Mouse (Mus musculus) adrenal gland (tissue): ENCODE measurements at regions not wholly inside any gene's neighbourhood (a gene's known extent, or its start where the extent isn't known, plus 50 kb on each side); places are given as distances from the start of the nearest gene placed in this dataset.
"Not testable (repeated sequence)": the region's sequence is repeated elsewhere in the genome, so short reads cannot be mapped to it uniquely, and the experiment has no call there.

Experiments
- intact Hi-C: fragments of 180-260 bp; cut with DNase I; formaldehyde crosslinking; loops from one replicate; pipeline ENCODE4 v1.15.1; 2025

- intact Hi-C loops = not testable (repeated sequence)
Observed at GRCm38 (mm10) chr13:50906431-50906830, 194.2 kb upstream of the Spin1 start.

- intact Hi-C loops = no loop called here
Observed at GRCm38 (mm10) chr13:50906910-50907309, 193.8 kb upstream of the Spin1 start.

- intact Hi-C loops = not testable (repeated sequence)
Observed at GRCm38 (mm10) chr13:50912776-50913175, 187.9 kb upstream of the Spin1 start.

- intact Hi-C loops = not testable (repeated sequence)
Observed at GRCm38 (mm10) chr13:50934017-50934416, 166.7 kb upstream of the Spin1 start.

GRCm38 (mm10) chr13:50942561-50942960, 158.1 kb upstream of the Spin1 start:
- intact Hi-C loops = no loop called here

GRCm38 (mm10) chr13:50949545-50950226, 151.0 kb upstream of the Spin1 start:
- intact Hi-C loops = loop anchor here (2.0 to 5.0 kb wide), 4 partner anchors 153 to 668 kb away; partner anchors contain the start of gene Spin1

GRCm38 (mm10) chr13:50954671-50955070, 146.0 kb upstream of the Spin1 start:
- intact Hi-C loops = loop anchor here (5.0 kb wide), 1 partner anchor 238 kb away; no protein-coding TSS in a partner anchor

GRCm38 (mm10) chr13:50958051-50958883, 142.4 kb upstream of the Spin1 start:
- intact Hi-C loops = no loop called here

GRCm38 (mm10) chr13:50960909-50961308, 139.8 kb upstream of the Spin1 start:
- intact Hi-C loops = no loop called here

- intact Hi-C loops = no loop called here
Observed at GRCm38 (mm10) chr13:50964070-50964469, 136.6 kb upstream of the Spin1 start.

- intact Hi-C loops = loop anchor here (5.0 kb wide), 1 partner anchor 132 kb away; no protein-coding TSS in a partner anchor
Observed at GRCm38 (mm10) chr13:50965041-50965440, 135.6 kb upstream of the Spin1 start.

GRCm38 (mm10) chr13:50965678-50966077, 135.0 kb upstream of the Spin1 start:
- intact Hi-C loops = loop anchor here (5.0 kb wide), 1 partner anchor 132 kb away; no protein-coding TSS in a partner anchor

- intact Hi-C loops = loop anchor here (5.0 kb wide), 1 partner anchor 130 kb away; no protein-coding TSS in a partner anchor
Observed at GRCm38 (mm10) chr13:50966826-50967225, 133.9 kb upstream of the Spin1 start.

GRCm38 (mm10) chr13:50973379-50973778, 127.3 kb upstream of the Spin1 start:
- intact Hi-C loops = no loop called here

- intact Hi-C loops = no loop called here
Observed at GRCm38 (mm10) chr13:50975306-50975920, 125.3 kb upstream of the Spin1 start.

- intact Hi-C loops = no loop called here
Observed at GRCm38 (mm10) chr13:50982005-50982404, 118.7 kb upstream of the Spin1 start.

- intact Hi-C loops = no loop called here
Observed at GRCm38 (mm10) chr13:50982990-50983389, 117.7 kb upstream of the Spin1 start.

GRCm38 (mm10) chr13:50991726-50992432, 108.8 kb upstream of the Spin1 start:
- intact Hi-C loops = no loop called here

- intact Hi-C loops = no loop called here
Observed at GRCm38 (mm10) chr13:50999738-51000137, 100.9 kb upstream of the Spin1 start.

GRCm38 (mm10) chr13:51004827-51005226, 95.9 kb upstream of the Spin1 start:
- intact Hi-C loops = no loop called here

- intact Hi-C loops = no loop called here
Observed at GRCm38 (mm10) chr13:51010736-51011135, 89.9 kb upstream of the Spin1 start.
